Mouse (Mus musculus) gastrocnemius, postnatal 36 days (tissue): ENCODE measurements around the gene Klhl36. TPM values are rescaled to one million over a fixed set of nuclear protein-coding genes. Genes with fewer than 3 reads are reported as not detected.
A peak's percentile ranks its signal among the peaks of the same experiment; 100 is the strongest.

Experiments
- DNase-seq, 2 experiments: peaks; one replicate each; pipeline ENCODE4 v3.0.0; 2022
- intact Hi-C: fragments of 180-260 bp; cut with DNase I; formaldehyde crosslinking; loops from one replicate; pipeline ENCODE4 v1.15.1; 2025
- total RNA-seq, 2 experiments: library from RNA; stranded (reverse); gene quantifications; 2 replicates each; pipeline ENCODE4 v1.2.3; 2021

Gene Klhl36
- total RNA-seq, 2 experiments from 2014 or later = 1.0 to 1.4 TPM

GRCm38 (mm10) chr8:119862749-119863148, 683 bp downstream of the Klhl36 start:
- intact Hi-C loops = no loop called here
- no peak for DNase-seq

GRCm38 (mm10) chr8:119869616-119870015, 7.5 kb downstream of the Klhl36 start:
- intact Hi-C loops = no loop called here
- no peak for DNase-seq

GRCm38 (mm10) chr8:119873181-119873580, 11.1 kb downstream of the Klhl36 start:
- no peak for DNase-seq
- intact Hi-C loops = no loop called here

- DNase-seq = no peak
- intact Hi-C loops = no loop called here
Observed at GRCm38 (mm10) chr8:119881301-119881700, 19.2 kb downstream of the Klhl36 start.

- DNase-seq = no peak
- intact Hi-C loops = no loop called here
Observed at GRCm38 (mm10) chr8:119881917-119882316, 19.9 kb downstream of the Klhl36 start.

- DNase-seq = no peak
- intact Hi-C loops = no loop called here
Observed at GRCm38 (mm10) chr8:119883281-119883680, 21.2 kb downstream of the Klhl36 start.

GRCm38 (mm10) chr8:119885612-119886011, 23.5 kb downstream of the Klhl36 start:
- intact Hi-C loops = no loop called here
- DNase-seq = peak in 1 of 2 experiments; percentile 28

GRCm38 (mm10) chr8:119887130-119887529, 25.1 kb downstream of the Klhl36 start:
- intact Hi-C loops = no loop called here
- peak; percentile 16 to 42 for DNase-seq

- intact Hi-C loops = no loop called here
- no peak for DNase-seq
Observed at GRCm38 (mm10) chr8:119888012-119888411, 25.9 kb downstream of the Klhl36 start.

GRCm38 (mm10) chr8:119897069-119897468, 35.0 kb downstream of the Klhl36 start:
- intact Hi-C loops = no loop called here
- no peak for DNase-seq

GRCm38 (mm10) chr8:119897933-119898332, 35.9 kb downstream of the Klhl36 start:
- no peak for DNase-seq
- intact Hi-C loops = no loop called here

GRCm38 (mm10) chr8:119901349-119901748, 39.3 kb downstream of the Klhl36 start:
- intact Hi-C loops = no loop called here
- no peak for DNase-seq

GRCm38 (mm10) chr8:119901952-119902351, 39.9 kb downstream of the Klhl36 start:
- intact Hi-C loops = no loop called here
- no peak for DNase-seq

GRCm38 (mm10) chr8:119904323-119904911, 42.4 kb downstream of the Klhl36 start:
- DNase-seq = no peak
- intact Hi-C loops = no loop called here

- intact Hi-C loops = no loop called here
Observed at GRCm38 (mm10) chr8:119909944-119910546, 48.0 kb downstream of the Klhl36 start, which contains the start of gene Usp10. TSS of gene Usp10 (plus strand) at chr8:119910360.

GRCm38 (mm10) chr8:119910547-119911257, 48.6 kb downstream of the Klhl36 start, which contains the start of gene Gm20388:
TSS of gene Gm20388 (plus strand) at chr8:119910841.
- intact Hi-C loops = no loop called here
- DNase-seq = peak; percentile 87 to 96

More at GRCm38 (mm10) chr8:119909944-119910546, 48.0 kb downstream of the Klhl36 start, which contains the start of gene Usp10:
- DNase-seq = no peak

- no peak for DNase-seq
- intact Hi-C loops = no loop called here
Observed at GRCm38 (mm10) chr8:119911258-119911962, 49.3 kb downstream of the Klhl36 start.

GRCm38 (mm10) chr8:119912643-119913042, 50.6 kb downstream of the Klhl36 start:
- DNase-seq = no peak
- intact Hi-C loops = no loop called here

GRCm38 (mm10) chr8:119913181-119913580, 51.1 kb downstream of the Klhl36 start:
- no peak for DNase-seq
- intact Hi-C loops = no loop called here

GRCm38 (mm10) chr8:119914161-119914560, 52.1 kb downstream of the Klhl36 start:
- intact Hi-C loops = no loop called here
- DNase-seq = no peak

- intact Hi-C loops = no loop called here
- DNase-seq = no peak
Observed at GRCm38 (mm10) chr8:119915298-119915697, 53.2 kb downstream of the Klhl36 start.
